Mouse (Mus musculus) thymus, adult 2 months (tissue): ENCODE measurements at regions not wholly inside any gene's neighbourhood (a gene's known extent, or its start where the extent isn't known, plus 50 kb on each side); places are given as distances from the start of the nearest gene placed in this dataset.

Source experiments
- CTCF ChIP-seq: fragments of 200-500 bp; IDR thresholded peaks from 2 replicates; pipeline ENCODE4 v1.5.1; 2012; ENCODE audit warnings: mild to moderate bottlenecking, control low read depth, low read length, moderate library complexity, borderline replicate concordance; ENCODE audit not compliant: control insufficient read depth, poor library complexity, insufficient read depth; ENCODE audit errors: extremely low read depth
- POLR2A ChIP-seq: fragments of 200-500 bp; IDR thresholded peaks from 2 replicates; pipeline ENCODE4 v1.6.1; 2012; ENCODE audit warnings: mild to moderate bottlenecking, low read length, control low read depth, moderate library complexity; ENCODE audit not compliant: control insufficient read depth, poor library complexity, insufficient read depth; ENCODE audit errors: extremely low read depth

DNA sequence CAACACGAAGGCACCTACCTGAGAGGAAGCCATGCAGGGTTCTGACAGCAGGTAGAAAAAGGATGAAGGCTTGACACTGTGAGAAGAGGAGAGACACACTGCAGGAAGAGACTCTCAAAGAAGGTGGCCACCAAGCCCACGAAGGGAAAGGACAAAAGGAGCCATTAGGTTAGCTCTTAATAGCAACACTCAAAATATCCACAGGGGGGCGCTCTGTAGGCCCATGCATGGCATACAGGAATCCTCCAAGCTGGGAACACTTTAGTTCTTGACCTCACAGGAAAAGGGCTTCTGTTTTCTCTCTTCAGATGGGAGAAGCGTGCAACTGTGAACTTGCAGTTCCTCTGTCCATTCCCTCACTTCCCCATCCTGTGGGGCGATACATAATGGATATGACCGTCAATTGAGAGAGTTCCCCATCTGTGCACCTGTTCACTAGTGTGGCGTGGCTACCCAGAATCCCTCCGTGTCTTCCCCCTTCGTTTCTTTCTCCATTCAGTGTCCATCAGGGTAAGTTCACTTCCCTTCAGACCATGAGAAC is 162.9 kb downstream of the Gm826 start:
- TF ChIP-seq POLR2A (no peak), CTCF (no peak)
